Mouse (Mus musculus) ES-Bruce4 (cell line): ENCODE measurements around the gene Lclat1. TPM values are rescaled to one million over a fixed set of nuclear protein-coding genes. Genes with fewer than 3 reads are reported as not detected.

Experiments used
- H3K27ac ChIP-seq: 2 replicates; pipeline ENCODE4 v1.5.1; 2012; ENCODE audit warnings: low read length, inconsistent platforms; ENCODE audit not compliant: insufficient read depth
- H3K27me3 ChIP-seq: 2 replicates; pipeline ENCODE4 v1.6.1; 2012; ENCODE audit warnings: mild to moderate bottlenecking, low read length, inconsistent platforms; ENCODE audit not compliant: control insufficient read depth, poor library complexity, insufficient read depth, severe bottlenecking
- H3K36me3 ChIP-seq: 2 replicates; pipeline ENCODE4 v1.6.1; 2012; ENCODE audit warnings: inconsistent platforms, mild to moderate bottlenecking, low read length, moderate library complexity; ENCODE audit not compliant: control insufficient read depth, poor library complexity, insufficient read depth, severe bottlenecking
- H3K4me1 ChIP-seq: one replicate; pipeline ENCODE4 v1.8.1; 2011; ENCODE audit warnings: low read length; ENCODE audit not compliant: control insufficient read depth, insufficient read depth
- H3K4me3 ChIP-seq: 2 replicates; pipeline ENCODE4 v1.5.1; 2011; ENCODE audit warnings: low read depth, mild to moderate bottlenecking, low read length
- H3K9ac ChIP-seq: 2 replicates; pipeline ENCODE4 v1.6.1; 2012; ENCODE audit warnings: low read depth, mild to moderate bottlenecking, inconsistent platforms; ENCODE audit not compliant: poor library complexity, severe bottlenecking
- H3K9me3 ChIP-seq: replicated peaks from 2 replicates; pipeline ENCODE4 v1.6.1; 2012; ENCODE audit warnings: mild to moderate bottlenecking, low read length, inconsistent platforms; ENCODE audit not compliant: control insufficient read depth, poor library complexity, insufficient read depth, severe bottlenecking
- CTCF ChIP-seq: IDR thresholded peaks from one replicate; pipeline ENCODE4 v1.8.1; 2011; ENCODE audit warnings: low read depth, low read length
- EP300 ChIP-seq: IDR thresholded peaks from 2 replicates; pipeline ENCODE4 v1.6.1; 2011; ENCODE audit warnings: low read depth, low read length; ENCODE audit not compliant: insufficient read depth
- POLR2A ChIP-seq: IDR thresholded peaks from one replicate; pipeline ENCODE4 v1.8.1; 2011; ENCODE audit warnings: low read length; ENCODE audit not compliant: insufficient read depth
- polyA plus RNA-seq: library from polyadenylated mRNA; stranded (reverse); fragments of >200 nt; gene quantifications from 2 replicates; pipeline ENCODE4 v1.2.4, GENCODE M21; 2011; ENCODE audit warnings: low read depth; ENCODE audit not compliant: missing spikeins, insufficient read depth, insufficient read length

Gene Lclat1
- polyA plus RNA-seq, 1 experiment = 12.1 TPM

DNA sequence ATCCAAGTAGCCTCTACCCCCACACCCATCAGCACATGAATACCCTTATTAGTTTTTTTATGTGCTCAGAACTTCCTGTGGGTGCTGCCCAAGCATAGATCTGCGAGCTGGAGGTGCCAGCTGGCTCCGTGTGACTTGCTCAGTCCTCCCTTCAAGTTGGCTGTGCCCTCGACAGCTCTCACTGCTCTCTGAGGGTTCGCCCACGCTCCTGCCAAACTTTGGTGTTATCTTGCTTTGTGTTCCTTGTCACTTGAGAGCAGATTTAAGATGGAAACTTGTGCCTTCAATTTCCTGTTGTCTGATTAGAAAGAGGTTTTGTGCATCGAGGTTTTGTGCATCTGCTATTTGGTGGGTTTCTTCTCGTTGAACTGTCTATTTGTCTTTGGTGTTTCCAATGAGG lies 114.3 kb downstream of the Lclat1 start:
- no peaks in the 10 kb centered on the region for H3K36me3 ChIP-seq
- H3K9me3 ChIP-seq = no peaks in the 10 kb centered on the region
- H3K4me3 ChIP-seq = no peak overlapping the region
- H3K27ac ChIP-seq = no peak overlapping the region
- H3K27me3 ChIP-seq = no peaks in the 10 kb centered on the region
- no peaks in the 10 kb centered on the region for H3K4me1 ChIP-seq
- TF ChIP-seq POLR2A (no peak), CTCF (no peak), EP300 (no peak)
- no peak overlapping the region for H3K9ac ChIP-seq

DNA sequence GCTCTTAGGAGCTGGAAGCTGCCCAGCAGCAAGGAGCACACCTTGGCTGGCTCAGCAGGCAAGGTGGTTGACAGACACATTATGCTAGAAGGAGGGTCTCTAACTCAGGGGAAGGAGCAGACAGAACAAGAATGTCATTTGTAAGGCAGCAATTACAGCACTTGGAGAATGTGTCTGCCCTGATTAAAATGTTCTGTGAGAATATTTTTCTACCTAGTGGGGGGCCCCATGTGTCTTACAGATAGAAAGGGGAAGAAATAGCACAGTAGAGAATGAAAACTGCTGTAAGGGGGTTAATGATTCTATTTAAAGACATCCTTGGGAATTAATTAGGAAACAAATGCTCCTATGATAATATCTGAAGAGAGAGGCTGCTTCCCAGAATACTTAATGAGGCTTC lies 117.7 kb downstream of the Lclat1 start:
- H3K4me1 ChIP-seq = peaks cover 3% of the 10 kb centered on the region
- no peaks in the 10 kb centered on the region for H3K36me3 ChIP-seq
- no peak overlapping the region for H3K4me3 ChIP-seq
- H3K9ac ChIP-seq = no peak overlapping the region
- H3K27ac ChIP-seq = no peak overlapping the region
- H3K27me3 ChIP-seq = no peaks in the 10 kb centered on the region
- no peaks in the 10 kb centered on the region for H3K9me3 ChIP-seq
- no peak for TF ChIP-seq CTCF
- TF ChIP-seq EP300 = no peak
- no peak for TF ChIP-seq POLR2A

DNA sequence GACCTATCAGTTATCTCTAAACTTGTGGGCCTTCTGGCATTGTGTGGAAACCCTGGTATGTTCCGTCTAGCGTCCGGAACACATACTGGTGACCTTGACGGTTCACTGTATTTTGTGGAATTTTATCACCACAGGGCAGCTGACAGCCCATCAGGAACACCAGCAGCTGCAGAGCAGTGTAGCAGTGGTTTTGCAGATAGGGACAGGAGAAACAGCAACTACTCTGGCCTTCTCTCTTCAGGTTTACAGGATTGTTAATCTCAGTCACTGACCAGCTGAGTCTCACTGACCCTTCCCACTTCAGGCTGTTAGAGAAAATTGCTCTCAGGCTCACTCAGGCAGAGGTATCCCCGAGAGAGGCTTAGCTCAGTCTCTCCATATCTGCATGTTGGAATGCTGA lies 118.2 kb downstream of the Lclat1 start:
- Histone ChIP-seq H3K27ac (no peak overlapping the region), H3K36me3 (no peaks in the 10 kb centered on the region), H3K4me3 (no peak overlapping the region), H3K9me3 (no peaks in the 10 kb centered on the region), H3K4me1 (peaks cover 3% of the 10 kb centered on the region), H3K27me3 (no peaks in the 10 kb centered on the region), H3K9ac (no peak overlapping the region)
- TF ChIP-seq POLR2A = no peak
- no peak for TF ChIP-seq EP300
- no peak for TF ChIP-seq CTCF

DNA sequence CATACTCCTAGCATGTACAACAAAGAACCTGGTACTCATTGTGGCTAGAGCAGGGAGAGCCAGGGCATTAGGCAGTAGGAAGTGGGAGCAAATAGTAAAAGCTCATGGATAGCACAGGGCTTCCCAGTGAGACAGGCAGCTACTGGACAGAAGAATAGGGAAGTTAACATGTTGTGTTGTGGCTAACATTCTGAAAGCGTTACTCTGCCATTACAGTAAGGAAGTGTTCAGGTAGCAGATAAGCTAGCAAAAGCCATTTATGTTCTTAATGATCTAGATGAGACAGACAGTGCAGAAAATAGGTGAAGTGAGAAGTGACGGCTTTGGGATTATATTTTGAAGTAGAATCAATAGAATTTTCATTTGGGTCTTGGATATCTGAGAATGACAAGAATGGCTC lies 118.8 kb downstream of the Lclat1 start:
- Histone ChIP-seq H3K36me3 (no peaks in the 10 kb centered on the region), H3K27ac (no peak overlapping the region), H3K4me3 (no peak overlapping the region), H3K9me3 (no peaks in the 10 kb centered on the region), H3K4me1 (peaks cover 3% of the 10 kb centered on the region), H3K27me3 (no peaks in the 10 kb centered on the region), H3K9ac (no peak overlapping the region)
- TF ChIP-seq EP300 (no peak), CTCF (no peak), POLR2A (no peak)

DNA sequence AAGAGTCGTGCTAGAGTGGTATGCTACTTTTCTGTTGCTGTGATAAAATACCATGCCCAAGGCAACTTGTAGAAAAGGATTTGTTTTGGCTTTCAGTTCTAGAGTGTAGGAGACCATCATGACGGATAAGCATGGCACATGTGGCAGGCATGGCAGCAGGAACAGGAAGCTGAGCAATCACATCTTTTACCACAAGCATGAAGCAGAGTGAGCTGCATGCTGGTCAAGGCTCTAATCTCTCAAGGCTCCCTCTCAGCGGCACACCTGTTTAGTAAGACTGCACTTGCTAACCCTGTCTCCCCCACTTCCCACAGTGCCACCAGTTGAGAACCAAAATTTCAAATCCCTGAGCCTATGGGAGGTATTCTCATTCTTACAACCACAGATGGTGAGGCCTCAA lies 119.6 kb downstream of the Lclat1 start:
- H3K9me3 ChIP-seq = no peaks in the 10 kb centered on the region
- no peak overlapping the region for H3K27ac ChIP-seq
- H3K27me3 ChIP-seq = no peaks in the 10 kb centered on the region
- no peaks in the 10 kb centered on the region for H3K36me3 ChIP-seq
- no peak for TF ChIP-seq EP300
- no peak for TF ChIP-seq CTCF
- no peak for TF ChIP-seq POLR2A
- no peak overlapping the region for H3K4me3 ChIP-seq
- peaks cover 3% of the 10 kb centered on the region for H3K4me1 ChIP-seq
- no peak overlapping the region for H3K9ac ChIP-seq

DNA sequence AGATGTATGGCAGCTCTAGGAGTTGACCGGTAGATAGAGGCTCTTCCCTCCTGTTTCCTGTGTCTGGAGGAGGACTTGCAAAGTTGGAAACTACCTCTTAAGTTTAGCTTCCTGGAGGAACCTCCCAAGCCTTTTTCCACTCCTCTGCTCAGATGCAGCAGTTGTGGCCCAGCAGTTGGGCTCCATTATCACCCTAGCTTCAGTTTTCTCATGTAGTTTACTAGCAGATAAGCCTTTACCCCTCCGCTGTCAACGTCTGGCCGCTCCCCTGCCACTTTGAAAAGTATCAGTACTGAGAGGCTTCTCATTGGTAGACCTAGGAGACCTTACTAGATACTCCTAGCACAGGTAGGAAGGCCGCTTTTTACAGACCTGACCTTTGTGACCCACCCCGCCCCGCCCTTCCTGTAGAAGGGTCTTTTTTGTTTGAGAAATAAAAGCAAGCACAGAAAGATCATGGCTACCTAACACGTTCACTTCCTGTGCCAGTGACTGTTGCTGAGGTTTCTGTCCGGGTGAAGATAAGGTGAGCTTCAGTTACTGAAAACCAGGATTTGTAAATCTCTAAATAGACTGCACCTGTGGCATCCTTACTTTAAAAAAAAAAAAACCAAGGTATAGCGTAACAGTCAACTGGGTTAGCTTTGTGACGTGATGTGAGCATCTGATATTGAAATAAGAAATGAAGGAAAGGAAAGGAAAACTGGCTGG lies 121.8 kb downstream of the Lclat1 start:
- Histone ChIP-seq H3K9me3 (no peaks in the 10 kb centered on the region), H3K9ac (no peak overlapping the region), H3K4me3 (no peak overlapping the region), H3K27ac (no peak overlapping the region), H3K36me3 (no peaks in the 10 kb centered on the region), H3K27me3 (no peaks in the 10 kb centered on the region), H3K4me1 (peaks cover 3% of the 10 kb centered on the region)
- TF ChIP-seq EP300 = no peak
- TF ChIP-seq CTCF = no peak
- no peak for TF ChIP-seq POLR2A
